Mouse (Mus musculus): ENCODE measurements around the gene Thrap3. TPM values are rescaled to one million over a fixed set of nuclear protein-coding genes. Genes with fewer than 3 reads are reported as not detected.
"Not testable (repeated sequence)": the region's sequence is repeated elsewhere in the genome, so short reads cannot be mapped to it uniquely, and the experiment has no call there.

Thrap3 gene
- polyA plus RNA-seq, 1 experiment from 2014 or later, result 107 TPM

- ATAC-seq, result peak; percentile 3; the same call in 1 of the 2 replicates
- Histone ChIP-seq H3K9me3 (ENCODE audit: control insufficient read depth, low read length) (no peaks in the 10 kb centered on the region), H3K27me3 (replicated peaks; ENCODE audit: control insufficient read depth, insufficient read depth, low read length) (no peaks in the 10 kb centered on the region), H3K4me3 (ENCODE audit: low read length) (no peak overlapping the region), H3K36me3 (ENCODE audit: control insufficient read depth, insufficient read depth, low read length) (peaks cover 4% of the 10 kb centered on the region), H3K4me2 (ENCODE audit: low read length) (peak overlapping the region; percentile 64), H3K4me1 (ENCODE audit: control insufficient read depth, insufficient read depth, low read depth, low read length) (peaks cover 6% of the 10 kb centered on the region), H3K27ac (ENCODE audit: low read depth, low read length) (no peak overlapping the region), H3K9ac (ENCODE audit: low read depth, low read length) (peak overlapping the region; percentile 53; the same call in 1 of the 2 replicates)
- 49% methylated on average over 12 of the region's 12 CpGs for WGBS
These were observed 24.1 kb upstream of the Thrap3 start for GRCm38 (mm10) chr4:126226640-126227039.

GRCm38 (mm10) chr4:126222631-126223030, 20.1 kb upstream of the Thrap3 start:
- Histone ChIP-seq H3K4me1 (ENCODE audit: control insufficient read depth, insufficient read depth, low read depth, low read length) (peaks cover 6% of the 10 kb centered on the region), H3K4me3 (ENCODE audit: low read length) (no peak overlapping the region), H3K27me3 (replicated peaks; ENCODE audit: control insufficient read depth, insufficient read depth, low read length) (no peaks in the 10 kb centered on the region), H3K27ac (ENCODE audit: low read depth, low read length) (no peak overlapping the region), H3K9me3 (ENCODE audit: control insufficient read depth, low read length) (no peaks in the 10 kb centered on the region), H3K9ac (ENCODE audit: low read depth, low read length) (no peak overlapping the region), H3K36me3 (ENCODE audit: control insufficient read depth, insufficient read depth, low read length) (no peaks in the 10 kb centered on the region), H3K4me2 (ENCODE audit: low read length) (no peak overlapping the region)
- ATAC-seq, result no peak
- WGBS, result 83% methylated on average over 11 of the region's 11 CpGs

GRCm38 (mm10) chr4:126220045-126220444, 17.5 kb upstream of the Thrap3 start:
- Histone ChIP-seq H3K4me1 (ENCODE audit: control insufficient read depth, insufficient read depth, low read depth, low read length) (no peaks in the 10 kb centered on the region), H3K9ac (ENCODE audit: low read depth, low read length) (no peak overlapping the region), H3K27me3 (replicated peaks; ENCODE audit: control insufficient read depth, insufficient read depth, low read length) (no peaks in the 10 kb centered on the region), H3K27ac (ENCODE audit: low read depth, low read length) (no peak overlapping the region), H3K36me3 (ENCODE audit: control insufficient read depth, insufficient read depth, low read length) (no peaks in the 10 kb centered on the region), H3K4me3 (ENCODE audit: low read length) (no peak overlapping the region), H3K9me3 (ENCODE audit: control insufficient read depth, low read length) (no peaks in the 10 kb centered on the region), H3K4me2 (ENCODE audit: low read length) (no peak overlapping the region)
- 89% methylated on average over 10 of the region's 10 CpGs for WGBS
- no peak for ATAC-seq

GRCm38 (mm10) chr4:126219540-126219939, 17.0 kb upstream of the Thrap3 start:
- H3K9me3 ChIP-seq (ENCODE audit: control insufficient read depth, low read length); H3K4me3 ChIP-seq (ENCODE audit: low read length); H3K9ac ChIP-seq (ENCODE audit: low read depth, low read length); ATAC-seq; H3K27me3 ChIP-seq (replicated peaks; ENCODE audit: control insufficient read depth, insufficient read depth, low read length); H3K36me3 ChIP-seq (ENCODE audit: control insufficient read depth, insufficient read depth, low read length); H3K4me1 ChIP-seq (ENCODE audit: control insufficient read depth, insufficient read depth, low read depth, low read length); H3K27ac ChIP-seq (ENCODE audit: low read depth, low read length); H3K4me2 ChIP-seq (ENCODE audit: low read length): not testable (repeated sequence)
- WGBS, result 71% methylated on average over 3 of the region's 3 CpGs

- Histone ChIP-seq H3K27ac (ENCODE audit: low read depth, low read length) (no peak overlapping the region), H3K4me1 (ENCODE audit: control insufficient read depth, insufficient read depth, low read depth, low read length) (no peaks in the 10 kb centered on the region), H3K9me3 (ENCODE audit: control insufficient read depth, low read length) (no peaks in the 10 kb centered on the region), H3K9ac (ENCODE audit: low read depth, low read length) (no peak overlapping the region; the same call in 1 of the 2 replicates), H3K36me3 (ENCODE audit: control insufficient read depth, insufficient read depth, low read length) (no peaks in the 10 kb centered on the region), H3K4me3 (ENCODE audit: low read length) (no peak overlapping the region), H3K27me3 (replicated peaks; ENCODE audit: control insufficient read depth, insufficient read depth, low read length) (no peaks in the 10 kb centered on the region), H3K4me2 (ENCODE audit: low read length) (no peak overlapping the region)
- ATAC-seq, result no peak
- WGBS, result 85% methylated on average over 6 of the region's 6 CpGs
These were observed 15.2 kb upstream of the Thrap3 start for GRCm38 (mm10) chr4:126217771-126218170.

GRCm38 (mm10) chr4:126207081-126207480, 4.5 kb upstream of the Thrap3 start:
- no peak overlapping the region for H3K27ac ChIP-seq (ENCODE audit: low read depth, low read length)
- H3K36me3 ChIP-seq (ENCODE audit: control insufficient read depth, insufficient read depth, low read length), result no peaks in the 10 kb centered on the region
- H3K4me3 ChIP-seq (ENCODE audit: low read length), result no peak overlapping the region
- H3K4me2 ChIP-seq (ENCODE audit: low read length), result no peak overlapping the region
- H3K27me3 ChIP-seq (replicated peaks; ENCODE audit: control insufficient read depth, insufficient read depth, low read length), result no peaks in the 10 kb centered on the region
- H3K4me1 ChIP-seq (ENCODE audit: control insufficient read depth, insufficient read depth, low read depth, low read length), result no peaks in the 10 kb centered on the region; the same call in 1 of the 2 replicates
- H3K9ac ChIP-seq (ENCODE audit: low read depth, low read length), result no peak overlapping the region
- no peak for ATAC-seq
- WGBS, result 55% methylated on average over 6 of the region's 6 CpGs
- no peaks in the 10 kb centered on the region for H3K9me3 ChIP-seq (ENCODE audit: control insufficient read depth, low read length)

- Histone ChIP-seq H3K27ac (ENCODE audit: low read depth, low read length) (no peak overlapping the region), H3K9ac (ENCODE audit: low read depth, low read length) (no peak overlapping the region), H3K9me3 (ENCODE audit: control insufficient read depth, low read length) (no peaks in the 10 kb centered on the region), H3K36me3 (ENCODE audit: control insufficient read depth, insufficient read depth, low read length) (no peaks in the 10 kb centered on the region), H3K4me1 (ENCODE audit: control insufficient read depth, insufficient read depth, low read depth, low read length) (peaks cover 10% of the 10 kb centered on the region), H3K27me3 (replicated peaks; ENCODE audit: control insufficient read depth, insufficient read depth, low read length) (no peaks in the 10 kb centered on the region), H3K4me3 (ENCODE audit: low read length) (no peak overlapping the region), H3K4me2 (ENCODE audit: low read length) (no peak overlapping the region)
- ATAC-seq, result no peak
- 73% methylated on average over 1 of the region's 1 CpGs for WGBS
These were observed 2.8 kb upstream of the Thrap3 start for GRCm38 (mm10) chr4:126205386-126205785.

GRCm38 (mm10) chr4:126204661-126205230, 2.2 kb upstream of the Thrap3 start:
- H3K9ac ChIP-seq (ENCODE audit: low read depth, low read length), result no peak overlapping the region
- peaks cover 16% of the 10 kb centered on the region for H3K4me1 ChIP-seq (ENCODE audit: control insufficient read depth, insufficient read depth, low read depth, low read length)
- H3K27me3 ChIP-seq (replicated peaks; ENCODE audit: control insufficient read depth, insufficient read depth, low read length), result no peaks in the 10 kb centered on the region
- no peak overlapping the region for H3K4me3 ChIP-seq (ENCODE audit: low read length)
- H3K4me2 ChIP-seq (ENCODE audit: low read length), result no peak overlapping the region
- 89% methylated on average over 12 of the region's 12 CpGs for WGBS
- H3K36me3 ChIP-seq (ENCODE audit: control insufficient read depth, insufficient read depth, low read length), result no peaks in the 10 kb centered on the region
- no peak for ATAC-seq
- no peaks in the 10 kb centered on the region for H3K9me3 ChIP-seq (ENCODE audit: control insufficient read depth, low read length)
- H3K27ac ChIP-seq (ENCODE audit: low read depth, low read length), result no peak overlapping the region

GRCm38 (mm10) chr4:126204016-126204415, 1.5 kb upstream of the Thrap3 start:
- Histone ChIP-seq H3K9me3 (ENCODE audit: control insufficient read depth, low read length) (no peaks in the 10 kb centered on the region), H3K4me3 (ENCODE audit: low read length) (no peak overlapping the region), H3K4me1 (ENCODE audit: control insufficient read depth, insufficient read depth, low read depth, low read length) (peaks cover 22% of the 10 kb centered on the region), H3K9ac (ENCODE audit: low read depth, low read length) (no peak overlapping the region), H3K27ac (ENCODE audit: low read depth, low read length) (no peak overlapping the region), H3K27me3 (replicated peaks; ENCODE audit: control insufficient read depth, insufficient read depth, low read length) (no peaks in the 10 kb centered on the region), H3K36me3 (ENCODE audit: control insufficient read depth, insufficient read depth, low read length) (no peaks in the 10 kb centered on the region), H3K4me2 (ENCODE audit: low read length) (no peak overlapping the region)
- WGBS, result 85% methylated on average over 8 of the region's 8 CpGs
- no peak for ATAC-seq

Data from hindbrain, embryonic 16.5 days (tissue).